Mouse (Mus musculus) intestine, embryonic 14.5 days (tissue): ENCODE results near the gene Podxl2. TPM values are rescaled to one million over a fixed set of nuclear protein-coding genes. Genes with fewer than 3 reads are reported as not detected.

Experiments used
- ATAC-seq: fragments of 200-750 bp; cut with Nextera tagmentation; replicated peaks from 2 replicates; pipeline ENCODE4 v1.8.0; 2017; ENCODE audit warnings: low read depth, moderate number of reproducible peaks, moderate TSS enrichment, moderate library complexity; ENCODE audit not compliant: low FRiP score, low TSS enrichment
- DNase-seq: peaks from one replicate; pipeline ENCODE4 v3.0.0-alpha.2; 2018; ENCODE audit warnings: low spot score
- H3K27ac ChIP-seq: fragments of 300-500 bp; sonication (generic); 2 replicates; pipeline ENCODE4 v1.5.1; 2014; ENCODE audit warnings: low read depth, mild to moderate bottlenecking, control low read depth
- H3K27me3 ChIP-seq: fragments of 300-500 bp; sonication (generic); replicated peaks from 2 replicates; pipeline ENCODE4 v1.6.1; 2014; ENCODE audit warnings: low read length, control low read depth; ENCODE audit not compliant: control insufficient read depth, insufficient read depth
- H3K36me3 ChIP-seq: fragments of 300-500 bp; sonication (generic); 2 replicates; pipeline ENCODE4 v1.6.1; 2014; ENCODE audit warnings: low read length, control low read depth; ENCODE audit not compliant: control insufficient read depth, insufficient read depth
- H3K4me1 ChIP-seq: fragments of 300-500 bp; sonication (generic); replicated peaks from 2 replicates; pipeline ENCODE4 v1.6.1; 2014; ENCODE audit warnings: low read length, control low read depth, mixed read lengths; ENCODE audit not compliant: control insufficient read depth, insufficient read depth
- H3K4me2 ChIP-seq: fragments of 300-500 bp; sonication (generic); 2 replicates; pipeline ENCODE4 v1.6.1; 2014; ENCODE audit warnings: low read length
- H3K4me3 ChIP-seq: fragments of 300-500 bp; sonication (generic); 2 replicates; pipeline ENCODE4 v1.5.1; 2014; ENCODE audit warnings: low read depth, low read length, control low read depth, mixed read lengths
- H3K9ac ChIP-seq: fragments of 300-500 bp; sonication (generic); 2 replicates; pipeline ENCODE4 v1.6.1; 2014; ENCODE audit warnings: mild to moderate bottlenecking, low read length
- H3K9me3 ChIP-seq: fragments of 300-500 bp; sonication (generic); 2 replicates; pipeline ENCODE4 v1.6.1; 2016; ENCODE audit warnings: low read length, control low read depth; ENCODE audit not compliant: control insufficient read depth
- WGBS: fragments of 180-500 bp; shearing (Covaris S2); extraction: QIAGEN DNeasy Blood & Tissue Kit; methylation state at CpG from one replicate; pipeline ENCODE4 v1.1.7; 2014; 5-methylcytosine and 5-hydroxymethylcytosine counted together
- polyA plus RNA-seq: library from polyadenylated mRNA; unstranded; fragments of >200 nt; fragmentation: Nextera tagmentation; extraction: Ambion mirVana; gene quantifications from 2 replicates; pipeline ENCODE4 v1.2.1, GENCODE M21; 2014

Podxl2 gene
- polyA plus RNA-seq, 1 experiment from 2014 or later = 68.0 TPM

DNA sequence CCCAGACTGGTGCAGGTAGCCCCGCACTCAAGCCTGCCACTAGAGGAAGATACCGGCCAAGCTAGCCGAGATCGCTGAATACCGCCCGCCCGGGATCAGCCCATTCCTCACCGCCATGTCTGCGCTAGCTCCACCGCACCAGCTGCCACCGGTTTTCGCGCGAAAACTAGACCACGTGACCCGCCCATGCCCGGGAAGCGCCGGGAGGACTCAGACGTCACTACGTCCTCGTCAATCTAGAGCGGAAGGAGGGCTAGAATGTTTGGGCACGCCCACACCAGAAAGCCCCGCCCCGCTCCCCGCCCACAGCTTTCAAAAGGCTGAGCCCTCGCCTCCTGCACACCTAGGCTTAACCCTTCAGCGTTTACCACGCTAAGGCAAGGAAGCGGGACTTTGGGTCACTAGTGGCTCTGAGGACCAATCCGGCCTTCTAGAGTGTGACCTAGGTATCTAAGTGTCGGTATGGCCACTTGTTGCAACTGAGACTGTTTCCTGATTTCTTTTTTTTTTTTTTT is 23.7 kb upstream of the Podxl2 start, which contains the start of gene Mcm2:
Gene Mcm2 (minus strand): TSS at position 247 of the 515 bp plus-strand sequence.
- Histone ChIP-seq H3K4me3 (peak within 1 kb of the TSS; percentile 75), H3K4me2 (peak within 1 kb of the TSS; percentile 79), H3K27ac (peak within 1 kb of the TSS; percentile 82), H3K36me3 (peaks cover 31% of the 10 kb centered on the region), H3K9ac (peak within 1 kb of the TSS; percentile 91), H3K27me3 (no peaks in the 10 kb centered on the region), H3K9me3 (no peaks in the 10 kb centered on the region), H3K4me1 (peaks cover 22% of the 10 kb centered on the region)
- ATAC-seq = peak; percentile 75
- peak; percentile 99 for DNase-seq
- WGBS = under 1% methylated on average over 33 of the region's 33 CpGs

DNA sequence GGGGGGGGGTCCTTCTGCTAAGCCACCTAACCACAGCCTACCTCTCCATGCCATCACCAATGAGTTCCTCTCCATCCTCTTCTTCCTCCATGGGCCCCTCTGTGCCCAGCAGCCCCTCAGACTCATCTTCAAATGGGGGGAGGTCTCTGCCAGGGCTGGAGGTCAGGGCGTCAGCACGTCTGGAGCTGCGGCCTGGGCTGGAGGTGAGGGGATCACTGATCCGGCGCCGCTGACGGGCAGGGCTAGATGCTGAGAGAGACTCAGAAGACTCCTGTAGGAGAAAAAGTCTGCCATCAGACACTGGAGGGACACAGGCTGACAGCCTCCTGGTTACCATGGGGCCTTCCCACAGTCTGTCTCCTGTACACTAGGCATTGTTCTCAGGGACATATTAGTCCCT is 22.4 kb upstream of the Podxl2 start:
- DNase-seq (no peak), ATAC-seq (no peak)
- peaks cover 44% of the 10 kb centered on the region for H3K36me3 ChIP-seq
- H3K4me2 ChIP-seq = peak overlapping the region; percentile 79
- WGBS = 58% methylated on average over 7 of the region's 7 CpGs
- peak overlapping the region; percentile 91 for H3K9ac ChIP-seq
- peak overlapping the region; percentile 75 for H3K4me3 ChIP-seq
- no peak overlapping the region for H3K27ac ChIP-seq
- no peaks in the 10 kb centered on the region for H3K9me3 ChIP-seq
- peaks cover 14% of the 10 kb centered on the region for H3K4me1 ChIP-seq
- no peaks in the 10 kb centered on the region for H3K27me3 ChIP-seq

DNA sequence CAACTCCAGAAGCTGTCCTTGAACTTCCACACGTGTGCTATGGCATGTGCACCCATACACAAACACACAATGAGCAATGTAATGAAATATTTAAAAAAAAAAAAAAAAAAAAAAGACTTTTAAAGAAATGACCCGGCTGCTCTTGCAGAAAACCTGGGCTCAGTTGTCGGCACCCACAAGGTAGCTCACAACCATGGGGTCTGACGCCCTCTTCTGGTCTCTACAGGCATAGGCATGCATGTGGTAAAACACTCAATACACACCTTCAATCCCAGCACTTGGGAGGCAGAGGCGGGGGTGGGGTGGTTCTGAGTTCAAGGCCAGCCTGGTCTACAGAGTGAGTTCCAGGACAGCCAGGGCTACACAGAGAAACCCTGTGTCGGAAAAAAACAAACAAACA is 21.1 kb upstream of the Podxl2 start:
- peaks cover 58% of the 10 kb centered on the region for H3K36me3 ChIP-seq
- no peak for DNase-seq
- no peak overlapping the region for H3K4me3 ChIP-seq
- H3K4me1 ChIP-seq = peaks cover 14% of the 10 kb centered on the region
- H3K9me3 ChIP-seq = no peaks in the 10 kb centered on the region
- no peaks in the 10 kb centered on the region for H3K27me3 ChIP-seq
- H3K9ac ChIP-seq = no peak overlapping the region
- H3K4me2 ChIP-seq = 0 out of 2 replicates have a peak overlapping the region, but pooled peaks have one; percentile 79
- H3K27ac ChIP-seq = no peak overlapping the region
- WGBS = 85% methylated on average over 6 of the region's 6 CpGs
- no peak for ATAC-seq

DNA sequence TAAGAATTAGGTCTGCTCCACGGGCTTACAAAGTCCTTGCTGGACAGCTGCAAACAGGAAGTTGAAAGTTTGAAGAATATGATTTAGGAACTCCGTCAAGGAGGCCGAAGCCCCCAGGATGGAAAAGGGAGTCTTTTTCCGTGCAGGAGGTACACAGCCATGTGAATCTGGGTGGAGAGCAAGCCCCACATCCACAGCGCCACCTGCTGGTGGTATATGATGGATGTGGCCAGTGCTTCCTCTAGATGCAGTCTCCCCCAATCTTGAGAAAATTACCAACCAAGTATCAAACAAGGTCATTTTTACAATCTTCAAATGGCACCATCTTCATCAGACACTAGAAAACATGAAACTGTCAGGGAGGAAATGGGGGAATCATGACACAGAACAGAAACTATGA is 18.7 kb upstream of the Podxl2 start:
- H3K4me1 ChIP-seq = peaks cover 14% of the 10 kb centered on the region

DNA sequence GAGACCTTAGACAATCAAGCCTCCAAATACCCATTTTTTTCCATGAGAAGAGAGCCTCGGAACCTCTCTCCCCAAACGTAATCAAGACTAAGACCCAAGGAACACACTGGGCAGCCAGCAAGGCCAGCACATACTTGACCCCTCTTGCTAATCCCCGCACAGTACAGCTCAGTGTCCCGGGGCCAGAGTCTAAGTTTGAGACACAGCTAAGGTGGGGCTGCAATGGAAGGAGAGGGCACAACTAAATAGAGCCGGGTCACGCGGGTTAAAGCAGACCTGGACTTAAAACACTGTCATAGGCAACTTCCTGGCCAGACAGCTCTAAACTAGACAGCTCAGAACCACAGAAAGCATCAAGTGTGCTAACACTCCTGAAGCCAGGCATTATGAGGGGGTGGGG is 16.0 kb upstream of the Podxl2 start:
- Histone ChIP-seq H3K9me3 (no peaks in the 10 kb centered on the region), H3K36me3 (peaks cover 98% of the 10 kb centered on the region), H3K4me2 (no peak overlapping the region), H3K27ac (no peak overlapping the region), H3K27me3 (no peaks in the 10 kb centered on the region), H3K4me1 (no peaks in the 10 kb centered on the region), H3K4me3 (no peak overlapping the region), H3K9ac (no peak overlapping the region)
- WGBS = 90% methylated on average over 7 of the region's 7 CpGs
- no peak for ATAC-seq
- DNase-seq = no peak

More for the DNA sequence above, 18.7 kb upstream of the Podxl2 start:
- WGBS = 56% methylated on average over 5 of the region's 5 CpGs
- Histone ChIP-seq H3K9me3 (no peaks in the 10 kb centered on the region), H3K36me3 (peaks cover 81% of the 10 kb centered on the region), H3K4me3 (no peak overlapping the region), H3K4me2 (no peak overlapping the region), H3K27ac (no peak overlapping the region), H3K27me3 (no peaks in the 10 kb centered on the region), H3K9ac (no peak overlapping the region)
- DNase-seq (peak; percentile 79), ATAC-seq (no peak)

DNA sequence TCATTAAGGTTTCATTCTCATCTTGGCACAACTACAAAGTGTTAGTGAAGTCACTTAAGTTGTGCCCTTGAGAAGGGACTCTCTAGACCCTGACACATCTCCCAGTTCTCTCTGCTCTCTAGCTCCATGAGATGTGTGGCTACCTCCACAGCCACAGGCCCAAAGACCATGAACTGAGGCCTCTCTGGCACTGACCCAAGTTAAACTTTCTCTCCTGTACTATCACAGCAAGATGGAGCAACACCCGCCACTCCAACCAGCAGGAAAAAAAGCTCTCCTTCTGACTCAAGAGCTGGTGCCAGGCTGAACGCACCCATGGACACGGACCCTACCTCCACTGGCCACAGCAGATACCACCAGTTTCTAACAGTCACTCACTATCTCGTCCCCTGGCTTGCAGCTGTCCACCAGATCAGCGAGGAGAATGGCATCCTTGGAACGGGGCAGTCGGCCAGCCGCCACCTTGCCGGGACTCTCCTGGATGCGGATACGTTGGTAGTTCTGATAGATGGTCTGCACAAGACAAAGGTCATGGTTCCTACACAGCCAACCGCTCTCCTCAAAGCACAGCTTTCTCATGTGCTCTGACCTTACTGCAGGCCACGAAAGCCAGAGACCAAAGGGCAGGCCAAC is 14.7 kb upstream of the Podxl2 start:
- DNase-seq = no peak
- no peak for ATAC-seq
- Histone ChIP-seq H3K27me3 (no peaks in the 10 kb centered on the region), H3K4me3 (no peak overlapping the region), H3K27ac (no peak overlapping the region), H3K4me1 (no peaks in the 10 kb centered on the region), H3K36me3 (peaks cover 99% of the 10 kb centered on the region), H3K4me2 (no peak overlapping the region), H3K9me3 (no peaks in the 10 kb centered on the region), H3K9ac (no peak overlapping the region)
- WGBS = 94% methylated on average over 13 of the region's 13 CpGs

DNA sequence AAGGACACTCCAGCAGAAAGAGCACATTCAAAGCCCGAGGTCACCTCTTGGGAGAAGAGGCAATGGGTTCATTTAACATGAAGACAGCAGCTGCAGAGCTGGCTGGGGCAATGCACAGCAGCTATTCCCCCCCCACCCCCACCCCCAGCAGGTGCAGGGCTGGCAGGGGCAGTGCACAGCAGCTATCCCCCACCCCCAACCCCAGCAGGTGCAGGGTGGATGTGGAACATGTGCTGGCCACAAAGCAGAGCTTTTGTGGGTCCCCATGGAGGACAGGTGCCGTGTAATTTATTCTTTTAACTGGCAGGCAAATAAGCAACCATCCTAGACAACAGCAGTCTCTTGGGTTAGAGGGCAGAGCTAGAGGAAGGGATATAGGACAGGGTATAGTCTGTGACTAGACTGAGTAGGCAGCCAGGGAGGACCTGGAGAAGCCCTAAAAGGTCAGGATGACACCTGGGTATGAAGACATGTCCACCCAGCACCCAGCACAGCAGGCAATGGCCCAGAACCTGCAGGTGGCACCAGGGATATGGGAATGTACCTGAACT is 11.6 kb upstream of the Podxl2 start:
- no peak overlapping the region for H3K27ac ChIP-seq
- WGBS = 86% methylated on average over 2 of the region's 2 CpGs
- H3K4me1 ChIP-seq = no peaks in the 10 kb centered on the region
- peaks cover 98% of the 10 kb centered on the region for H3K36me3 ChIP-seq
- ATAC-seq (no peak), DNase-seq (no peak)
- no peak overlapping the region for H3K4me3 ChIP-seq
- no peaks in the 10 kb centered on the region for H3K27me3 ChIP-seq
- no peaks in the 10 kb centered on the region for H3K9me3 ChIP-seq
- no peak overlapping the region for H3K4me2 ChIP-seq
- no peak overlapping the region for H3K9ac ChIP-seq

DNA sequence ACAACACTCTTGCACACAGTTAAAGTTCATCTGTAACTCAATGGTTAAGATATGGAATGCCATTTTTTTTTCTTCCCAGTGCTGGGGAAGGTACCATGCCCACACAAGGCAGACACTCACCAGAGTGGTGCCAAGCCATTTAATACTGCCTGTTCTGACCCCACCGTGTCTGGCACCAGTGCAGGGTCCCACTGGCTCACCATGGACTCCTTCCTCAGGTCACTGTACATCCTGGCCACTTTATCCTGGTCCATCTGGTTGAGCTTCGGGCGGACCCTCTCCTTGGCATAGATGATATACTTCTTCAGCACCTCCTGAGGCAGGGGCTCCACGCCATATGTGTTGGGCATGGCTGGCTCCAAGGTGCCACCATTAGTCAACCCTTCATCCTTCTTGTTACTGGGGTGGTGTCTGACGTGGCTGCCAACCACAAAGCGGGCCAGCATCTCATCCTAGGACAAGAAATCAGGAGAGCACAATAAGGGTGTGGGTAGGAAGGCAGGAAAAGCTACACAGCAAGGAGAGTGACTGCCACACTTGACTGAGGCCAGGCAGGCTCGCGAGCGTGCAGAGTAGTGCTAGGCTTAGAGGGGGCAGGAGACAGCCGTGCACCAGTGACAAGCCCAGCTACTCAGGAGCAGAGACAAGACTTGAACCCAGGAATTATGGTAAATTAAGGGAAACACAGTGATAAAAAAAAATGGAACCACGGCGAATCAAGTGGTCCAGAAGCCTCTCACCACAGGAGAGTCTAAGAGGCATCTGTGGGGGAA is 11.0 kb upstream of the Podxl2 start:
- Histone ChIP-seq H3K27me3 (no peaks in the 10 kb centered on the region), H3K4me2 (no peak overlapping the region), H3K36me3 (peaks cover 93% of the 10 kb centered on the region), H3K9me3 (no peaks in the 10 kb centered on the region), H3K27ac (no peak overlapping the region), H3K4me1 (no peaks in the 10 kb centered on the region), H3K9ac (no peak overlapping the region), H3K4me3 (no peak overlapping the region)
- DNase-seq = no peak
- no peak for ATAC-seq
- WGBS = 93% methylated on average over 12 of the region's 12 CpGs
